Mouse (Mus musculus): ENCODE measurements around the gene Gcm2.

The Gcm2 gene

DNA sequence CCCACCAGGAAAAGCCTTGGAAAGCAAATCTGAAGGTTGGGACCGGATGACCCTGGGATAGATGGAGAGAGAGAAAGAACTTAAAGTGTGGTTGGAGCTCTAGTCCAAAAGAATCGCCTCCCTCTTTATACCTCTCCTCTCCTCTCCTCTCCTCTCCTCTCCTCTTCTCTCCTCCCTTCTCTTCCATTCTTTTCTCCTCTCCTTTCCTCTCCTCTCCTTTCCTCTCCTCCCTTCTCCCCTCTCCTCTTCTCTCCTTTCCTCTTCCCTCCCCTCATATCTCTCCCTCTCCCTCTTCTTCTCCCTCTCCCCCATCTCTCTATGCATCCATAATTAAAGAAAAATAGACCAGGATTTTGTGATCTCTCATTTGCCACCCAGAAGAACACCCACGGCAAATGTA is at the start of gene Gcm2:
Gcm2 (minus strand) TSS at position 101 of the 400 bp plus-strand sequence.
- no peak for ATAC-seq (ENCODE audit: insufficient number of reproducible peaks, low FRiP score, low TSS enrichment)

DNA sequence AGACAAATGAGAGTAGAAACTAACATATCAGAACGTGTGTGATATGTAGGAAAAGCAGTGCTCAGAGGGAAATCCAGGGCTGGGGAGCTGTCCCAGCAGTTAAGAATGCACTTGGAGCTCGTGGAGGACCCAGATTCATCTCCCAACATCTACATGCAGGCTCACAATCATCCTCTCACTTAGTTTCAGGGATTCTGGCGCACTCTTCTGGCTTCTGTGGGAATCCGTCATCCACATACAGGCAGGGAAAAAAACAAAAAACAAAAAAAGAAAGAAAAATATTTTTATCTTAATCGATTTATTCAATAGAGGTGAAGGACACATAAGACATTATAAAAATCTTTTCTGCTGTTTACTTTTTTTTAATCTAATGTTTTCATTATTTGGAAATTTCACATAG is 47.6 kb upstream of the Gcm2 start:
- no peak for ATAC-seq (ENCODE audit: insufficient number of reproducible peaks, low FRiP score, low TSS enrichment)

DNA sequence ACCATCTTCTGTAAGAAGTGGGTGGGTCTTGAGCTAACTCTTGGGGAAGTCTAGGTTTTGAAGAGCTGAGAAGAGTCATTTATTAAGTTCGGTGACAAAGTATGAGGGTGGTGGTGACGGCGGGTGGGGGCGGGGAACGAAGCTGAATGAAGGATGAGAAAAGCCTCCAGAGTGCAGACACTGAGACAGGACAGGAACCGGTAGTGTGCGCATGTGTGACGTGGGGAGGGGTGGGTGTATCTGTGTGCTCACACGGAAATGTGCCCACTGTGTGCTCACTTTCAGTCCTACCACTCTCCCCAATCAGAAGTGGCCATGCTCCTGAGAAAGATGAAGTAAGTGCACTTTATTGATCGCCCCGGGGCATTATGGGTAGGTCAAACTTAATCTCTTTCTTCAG is 42.3 kb upstream of the Gcm2 start:
- no peak for ATAC-seq (ENCODE audit: insufficient number of reproducible peaks, low FRiP score, low TSS enrichment)

DNA sequence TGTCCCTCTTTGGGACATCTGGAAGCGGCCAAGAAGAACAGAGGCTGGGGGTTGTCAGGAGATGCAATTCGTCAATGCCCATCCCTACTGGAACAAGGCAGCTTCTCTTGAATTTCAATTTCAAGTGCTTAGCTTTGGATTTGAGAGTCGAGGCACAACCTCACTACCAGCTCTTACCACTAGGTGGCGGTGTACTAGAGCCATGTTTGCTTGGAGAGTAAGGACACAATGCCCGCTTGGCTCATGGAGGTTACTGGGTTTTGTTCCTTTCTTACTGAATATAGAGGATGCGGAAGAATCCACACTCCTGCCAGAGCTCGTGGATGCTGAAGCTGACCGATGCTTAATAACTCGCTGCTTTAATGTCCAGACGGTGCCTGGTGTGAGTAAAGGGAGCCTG is 35.4 kb upstream of the Gcm2 start:
- peak; percentile 52; the same call in 1 of the 2 replicates for ATAC-seq (ENCODE audit: insufficient number of reproducible peaks, low FRiP score, low TSS enrichment)

DNA sequence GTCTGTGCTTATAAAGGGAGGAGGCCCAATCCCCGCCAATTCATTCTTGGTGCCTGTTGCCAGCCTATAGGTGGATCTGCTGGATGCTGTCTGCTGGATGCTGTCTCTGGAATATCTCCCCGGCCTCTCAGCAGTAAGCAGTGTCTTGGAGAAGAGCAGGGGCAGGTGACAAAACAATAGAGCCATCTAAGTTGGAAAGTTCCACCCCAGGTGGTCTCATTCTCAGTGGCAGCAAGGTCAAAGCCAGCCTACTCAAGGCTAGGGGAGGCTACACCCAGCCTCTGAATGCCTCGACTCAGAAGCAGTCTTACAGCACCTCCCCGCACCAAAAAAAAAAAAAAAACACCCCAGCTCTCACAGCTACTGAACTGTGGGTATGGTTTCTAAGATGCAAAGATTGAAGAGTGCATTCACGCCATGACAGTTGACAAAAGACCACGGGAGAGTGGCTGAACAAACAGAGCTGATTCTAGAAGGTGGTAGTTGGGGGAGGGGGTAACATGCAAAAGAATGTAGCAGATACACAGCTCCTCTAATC is 34.7 kb upstream of the Gcm2 start:
- ATAC-seq (ENCODE audit: insufficient number of reproducible peaks, low FRiP score, low TSS enrichment): no peak

DNA sequence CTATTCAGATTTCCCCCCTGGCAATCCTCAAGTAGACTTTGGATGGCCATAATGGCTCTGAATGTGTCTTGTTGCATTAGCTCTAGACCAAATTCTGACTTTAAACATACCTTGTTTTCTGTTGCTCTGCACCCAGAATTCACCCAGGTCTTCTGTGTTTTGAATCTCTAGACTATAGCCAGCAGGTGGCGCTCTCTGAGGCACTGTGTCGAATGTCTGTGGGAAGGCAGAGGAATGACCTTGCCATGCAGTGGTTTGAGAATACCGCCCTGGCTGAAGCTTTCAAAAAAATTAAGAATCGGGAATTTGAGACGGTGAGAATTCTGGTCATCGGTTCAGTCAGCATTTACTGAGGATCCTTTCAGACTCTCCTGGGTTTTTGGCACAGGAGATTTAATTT is 24.1 kb upstream of the Gcm2 start:
- ATAC-seq (ENCODE audit: insufficient number of reproducible peaks, low FRiP score, low TSS enrichment): 0 out of 2 replicates have a peak, but pooled peaks have one; percentile 36

DNA sequence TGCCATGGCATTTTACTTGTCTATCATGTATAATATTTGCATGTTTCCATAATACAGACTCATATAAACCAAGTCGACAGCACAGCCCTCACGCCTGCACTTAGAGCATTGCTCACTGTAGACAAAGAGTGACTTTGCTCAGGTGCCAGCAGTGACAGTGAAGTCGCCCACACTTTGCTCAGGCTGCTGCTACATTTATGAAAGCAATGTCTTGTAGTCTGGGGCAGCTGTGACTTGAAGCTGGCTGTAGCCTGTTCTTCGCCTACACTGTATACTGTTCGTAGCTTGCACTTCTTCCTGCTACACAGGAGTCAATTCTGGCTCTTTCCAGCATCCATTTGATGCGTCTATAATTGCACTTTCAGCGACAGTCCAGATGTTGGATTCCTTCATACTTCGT is 18.2 kb upstream of the Gcm2 start:
- no peak for ATAC-seq (ENCODE audit: insufficient number of reproducible peaks, low FRiP score, low TSS enrichment)

DNA sequence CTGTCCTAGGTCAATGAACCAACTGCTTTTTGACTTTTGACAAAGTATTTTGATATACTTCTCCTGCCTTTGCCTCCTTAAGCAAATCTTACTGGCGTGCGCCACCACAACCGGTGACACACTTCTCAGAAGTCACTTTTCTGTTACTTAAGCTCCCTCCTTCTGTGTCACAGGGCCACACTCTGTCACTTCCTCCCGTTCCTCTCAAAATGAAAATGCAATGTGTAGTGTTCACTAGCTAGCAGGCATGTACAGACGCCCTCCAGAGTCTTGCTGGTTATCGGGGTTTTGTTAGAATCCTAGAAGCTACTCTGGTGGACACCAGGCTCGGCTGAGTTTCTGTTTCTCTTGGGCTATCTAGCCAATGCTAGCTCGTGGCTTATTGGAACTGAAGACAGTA is 17.5 kb upstream of the Gcm2 start:
- no peak for ATAC-seq (ENCODE audit: insufficient number of reproducible peaks, low FRiP score, low TSS enrichment)

DNA sequence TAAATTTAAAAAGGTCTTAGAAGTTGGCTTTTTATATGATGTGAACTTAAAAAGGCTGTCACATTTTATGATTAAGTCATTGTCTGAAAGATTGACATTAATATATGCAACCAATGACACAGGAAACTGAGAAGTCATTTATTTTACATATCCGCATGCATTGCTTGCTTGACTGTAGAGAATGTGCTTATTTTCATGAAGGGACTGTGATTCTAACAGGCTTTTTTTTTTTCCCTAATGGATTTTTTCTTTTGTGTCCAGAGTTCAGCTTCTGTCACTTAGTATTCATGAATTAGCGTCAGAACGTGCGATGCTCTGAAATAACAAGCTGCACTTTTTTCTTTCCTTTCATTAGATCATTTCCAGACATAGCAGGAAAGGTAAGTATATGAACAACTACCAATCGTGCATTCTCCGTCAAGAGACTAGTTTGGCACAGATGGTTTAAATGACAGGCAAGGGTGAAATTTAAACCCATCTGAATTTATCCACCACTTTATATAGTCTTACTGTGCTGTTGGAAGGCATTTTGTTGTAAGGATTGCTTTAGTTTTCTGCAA is 12.9 kb upstream of the Gcm2 start:
- ATAC-seq (ENCODE audit: insufficient number of reproducible peaks, low FRiP score, low TSS enrichment): no peak

DNA sequence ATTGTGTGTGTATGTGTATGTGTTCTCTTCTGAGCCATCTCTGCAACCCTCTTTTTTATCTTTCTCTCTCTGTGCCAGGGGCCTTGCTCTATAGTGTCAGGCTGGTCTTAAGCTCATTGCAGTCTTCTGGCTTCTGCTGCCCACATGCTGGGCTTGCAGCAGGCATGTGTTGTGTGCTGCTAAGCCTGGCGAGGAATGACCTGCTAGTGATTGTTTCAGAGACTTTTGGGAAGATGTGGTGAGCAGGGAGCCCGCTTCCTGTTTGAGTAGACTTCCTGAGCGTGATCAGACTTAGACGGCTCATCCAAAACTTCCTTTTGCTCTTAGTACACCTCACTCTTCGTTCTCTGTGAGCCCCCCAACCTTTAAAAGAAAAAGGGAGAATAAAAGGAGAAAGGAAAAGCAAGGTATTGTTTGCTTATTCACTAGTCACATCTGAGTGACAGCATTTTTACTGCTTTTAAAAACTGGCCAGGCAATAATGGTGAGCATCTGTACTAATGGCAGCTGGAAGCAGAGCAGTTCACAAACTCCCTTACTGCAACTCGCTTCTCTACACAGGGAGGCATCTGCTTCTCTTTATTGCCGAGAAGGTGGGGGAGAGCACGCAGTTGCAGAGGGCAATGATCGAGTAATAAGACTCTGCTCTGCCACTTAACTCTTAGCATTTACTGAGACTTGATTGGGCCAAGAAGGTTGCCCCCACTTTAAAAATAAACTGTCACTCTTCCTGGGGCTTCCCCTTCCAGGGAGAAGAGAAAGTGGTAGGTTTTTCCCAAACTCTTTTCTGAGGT is 8.5 kb upstream of the Gcm2 start:
- no peak for ATAC-seq (ENCODE audit: insufficient number of reproducible peaks, low FRiP score, low TSS enrichment)

DNA sequence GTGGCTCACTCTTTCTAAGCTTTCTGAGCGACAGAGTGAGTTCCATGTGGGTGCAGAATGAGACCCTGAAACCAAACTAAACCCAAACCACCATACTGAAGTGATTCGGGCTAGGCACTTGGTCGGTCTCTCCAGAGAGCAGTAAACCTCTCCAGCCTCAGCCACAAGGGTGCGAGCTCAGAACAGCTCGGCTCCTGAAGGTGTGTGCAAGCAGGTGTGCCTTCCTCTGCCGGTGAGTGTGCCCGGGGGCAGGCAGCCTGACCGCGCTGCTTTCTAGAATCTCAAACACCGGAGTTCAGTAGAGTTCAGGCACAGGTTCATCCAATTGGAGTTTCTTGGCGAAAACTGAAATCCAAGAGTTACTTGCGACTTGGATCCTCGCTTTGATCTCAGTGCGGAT is 3.1 kb upstream of the Gcm2 start, which contains the start of gene Sycp2l:
Sycp2l (plus strand) TSS at position 368 of the 400 bp plus-strand sequence.
- ATAC-seq (ENCODE audit: insufficient number of reproducible peaks, low FRiP score, low TSS enrichment): no peak

DNA sequence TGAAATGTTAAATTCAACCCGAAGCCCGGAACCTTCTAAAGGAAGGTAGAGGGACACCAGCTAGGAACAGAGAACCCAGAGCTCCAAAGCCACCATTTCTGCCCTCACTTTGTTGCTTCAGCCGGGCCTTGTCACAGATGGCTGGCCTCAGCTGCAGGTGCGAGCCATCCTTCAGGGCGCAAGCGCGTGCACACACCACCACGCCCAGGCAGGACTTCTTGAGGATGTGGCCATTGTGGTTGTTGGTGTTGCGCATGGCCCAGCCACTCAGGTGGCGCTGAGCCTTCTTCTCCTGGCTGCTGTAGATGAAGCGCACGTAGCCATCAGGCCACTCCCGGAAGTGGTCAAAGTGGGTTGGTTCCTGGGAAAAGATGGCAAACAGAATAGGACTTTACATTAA is 5.3 kb downstream of the Gcm2 start:
- no peak for ATAC-seq (ENCODE audit: insufficient number of reproducible peaks, low FRiP score, low TSS enrichment)

DNA sequence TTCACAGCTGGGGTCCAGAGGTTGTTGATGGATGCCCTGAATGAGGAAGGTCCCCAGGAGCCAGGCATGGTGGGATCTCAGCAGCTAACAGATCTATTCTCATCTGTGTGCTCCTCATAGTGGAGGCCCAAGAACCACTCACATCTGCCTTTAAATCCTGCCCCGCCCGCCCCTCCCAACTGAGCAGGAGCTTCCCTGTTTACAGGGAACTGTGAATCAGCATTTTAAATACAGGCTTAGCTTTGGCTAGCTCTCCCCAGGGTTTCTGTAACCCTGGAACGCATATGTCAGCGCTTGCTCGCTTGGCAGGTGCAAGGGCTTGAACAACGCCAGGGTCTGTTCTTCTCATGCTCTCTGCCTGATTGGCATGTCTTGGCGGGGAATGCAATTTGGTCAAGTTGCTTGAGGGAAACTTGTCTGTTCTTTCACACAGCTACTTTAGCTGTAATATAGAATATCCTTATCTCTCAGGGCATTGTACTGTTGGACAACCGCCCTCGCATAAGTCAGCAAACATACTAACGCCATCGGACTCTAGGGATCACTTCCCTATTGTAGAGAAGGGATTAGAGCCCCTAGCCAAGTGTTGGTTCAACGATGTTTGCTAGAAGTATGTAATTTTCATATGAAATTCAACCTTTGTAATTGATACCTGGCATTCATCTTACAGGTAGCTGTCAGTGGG is 6.9 kb downstream of the Gcm2 start:
- no peak for ATAC-seq (ENCODE audit: insufficient number of reproducible peaks, low FRiP score, low TSS enrichment)

DNA sequence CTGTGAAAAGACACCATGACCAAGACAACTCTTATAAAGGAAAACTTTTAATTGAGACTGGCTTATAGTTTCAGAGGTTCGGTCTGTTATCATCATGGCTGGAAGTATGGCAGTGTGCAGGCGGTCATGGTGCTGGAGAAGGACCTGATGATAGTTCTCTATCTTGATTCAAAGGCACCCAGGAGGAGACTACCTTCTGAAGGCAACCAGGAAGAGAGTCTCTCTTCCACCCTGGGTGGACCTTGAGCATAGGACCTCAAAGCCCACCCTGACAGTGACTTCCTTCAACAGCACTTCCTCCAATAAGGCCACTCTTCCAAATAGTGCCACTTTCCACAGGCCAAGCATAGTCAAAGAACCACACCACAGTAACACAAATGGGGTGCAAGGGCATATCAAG is 10.8 kb downstream of the Gcm2 start:
- ATAC-seq (ENCODE audit: insufficient number of reproducible peaks, low FRiP score, low TSS enrichment): no peak

DNA sequence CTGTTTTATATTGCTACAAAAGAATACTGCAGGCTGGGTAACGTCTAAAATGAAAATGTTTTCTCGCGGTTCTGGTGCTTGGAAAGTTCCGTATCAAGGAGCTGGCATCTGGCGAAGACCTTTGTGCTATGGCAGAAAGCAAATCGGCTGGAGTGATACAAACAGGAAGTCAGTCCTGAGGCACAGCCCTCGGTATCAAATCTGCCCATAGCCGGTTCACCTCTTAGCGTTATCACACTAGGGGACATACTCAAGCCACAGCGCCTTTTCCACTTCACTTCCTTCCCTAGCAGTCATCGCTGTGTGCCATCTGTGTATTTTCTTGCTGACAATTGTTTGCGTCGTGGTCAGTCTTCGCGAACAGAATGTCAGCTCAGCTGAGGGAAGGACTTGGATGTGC is 12.5 kb downstream of the Gcm2 start:
- ATAC-seq (ENCODE audit: insufficient number of reproducible peaks, low FRiP score, low TSS enrichment): no peak

DNA sequence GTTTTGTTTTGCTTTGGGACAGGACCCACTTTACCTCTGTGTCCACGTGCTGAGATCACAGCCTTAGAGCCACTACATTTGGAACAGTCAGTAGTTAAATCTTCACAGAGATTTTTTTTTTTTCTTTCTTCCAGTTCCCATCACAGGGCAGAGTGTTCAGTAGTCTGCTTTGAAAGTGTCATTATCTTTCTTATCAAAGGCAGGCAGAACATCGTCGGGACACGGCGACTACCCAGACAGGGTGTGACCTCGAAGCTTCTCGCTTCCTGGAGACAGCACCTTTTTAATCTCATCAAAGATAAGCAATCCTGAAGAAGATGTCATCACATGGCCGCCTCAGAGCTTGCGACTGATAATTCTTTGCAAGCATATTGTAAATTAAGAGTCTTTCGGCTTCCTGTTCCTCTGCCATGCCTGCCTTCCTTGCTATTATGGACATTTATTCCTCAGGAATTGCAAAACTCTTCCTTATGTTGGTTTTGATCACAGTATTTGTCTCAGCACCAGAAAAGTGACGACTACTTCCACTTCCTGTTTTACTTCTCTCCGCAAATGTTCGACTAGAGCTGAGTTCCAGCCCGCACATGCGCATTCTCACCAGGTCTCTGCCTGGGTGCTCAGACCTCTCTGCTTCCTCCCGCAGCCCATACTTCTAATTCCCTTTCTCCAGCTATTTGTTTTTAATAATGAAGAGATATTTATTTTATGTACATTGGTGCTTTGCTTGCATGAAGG is 13.3 kb downstream of the Gcm2 start:
- no peak for ATAC-seq (ENCODE audit: insufficient number of reproducible peaks, low FRiP score, low TSS enrichment)

DNA sequence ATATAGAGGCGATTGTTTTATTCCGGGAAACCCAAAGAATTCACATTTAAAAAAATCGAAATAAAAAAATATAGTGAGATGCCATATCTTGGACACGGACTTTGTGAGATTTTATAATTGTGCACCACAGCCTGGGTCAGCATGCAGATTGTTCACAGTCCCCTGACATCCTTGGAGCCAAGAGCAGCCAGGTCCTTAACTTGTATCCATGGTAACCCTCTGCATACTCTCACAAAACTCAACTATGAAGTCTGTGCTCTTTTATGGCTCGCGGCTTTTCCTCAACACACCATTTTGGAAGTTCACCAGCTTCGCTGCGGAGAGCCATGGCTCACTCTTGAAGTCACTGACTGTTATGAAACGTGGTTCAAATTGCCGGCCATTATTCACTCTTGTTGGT is 16.7 kb downstream of the Gcm2 start:
- no peak for ATAC-seq (ENCODE audit: insufficient number of reproducible peaks, low FRiP score, low TSS enrichment)

DNA sequence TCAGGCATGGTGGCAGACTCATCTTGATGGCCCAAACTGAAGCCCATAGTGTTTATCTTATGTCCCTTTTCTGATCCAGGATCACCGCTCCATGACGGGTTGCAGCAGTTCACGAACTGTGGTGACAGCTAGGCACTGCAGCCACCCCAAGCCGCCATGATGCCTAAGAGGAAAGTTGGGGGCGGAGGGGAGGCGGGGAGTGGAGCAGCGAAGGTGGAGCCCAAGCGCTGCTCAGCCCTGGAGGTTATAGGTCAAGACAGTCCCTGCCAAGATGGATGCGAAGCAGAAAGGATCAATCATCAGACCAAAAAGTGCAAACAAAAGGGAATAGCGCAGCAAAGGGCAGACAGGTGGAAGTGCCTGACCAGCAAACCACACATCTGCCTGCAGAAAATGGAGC is 19.6 kb downstream of the Gcm2 start:
- no peak for ATAC-seq (ENCODE audit: insufficient number of reproducible peaks, low FRiP score, low TSS enrichment)

DNA sequence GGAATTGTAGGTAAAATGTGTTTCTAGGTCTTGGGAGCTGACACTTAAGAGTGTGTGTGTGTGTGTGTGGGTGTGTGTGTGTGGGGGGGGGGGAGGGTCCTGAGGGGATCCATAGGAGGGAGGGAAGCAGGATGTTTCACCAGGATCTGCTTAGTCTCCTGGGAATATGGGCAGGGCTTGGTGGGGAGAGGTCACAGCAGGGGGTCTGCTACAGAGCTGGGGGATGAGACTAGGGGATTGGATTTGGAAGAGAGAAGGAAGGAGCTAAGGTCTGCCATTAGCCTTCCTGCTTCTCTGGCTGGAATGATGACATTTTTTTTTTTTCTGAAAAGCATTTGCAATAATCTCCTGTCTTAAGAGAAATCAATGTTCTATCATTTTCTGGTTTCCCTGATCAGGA is 22.1 kb downstream of the Gcm2 start:
- no peak for ATAC-seq (ENCODE audit: insufficient number of reproducible peaks, low FRiP score, low TSS enrichment)

DNA sequence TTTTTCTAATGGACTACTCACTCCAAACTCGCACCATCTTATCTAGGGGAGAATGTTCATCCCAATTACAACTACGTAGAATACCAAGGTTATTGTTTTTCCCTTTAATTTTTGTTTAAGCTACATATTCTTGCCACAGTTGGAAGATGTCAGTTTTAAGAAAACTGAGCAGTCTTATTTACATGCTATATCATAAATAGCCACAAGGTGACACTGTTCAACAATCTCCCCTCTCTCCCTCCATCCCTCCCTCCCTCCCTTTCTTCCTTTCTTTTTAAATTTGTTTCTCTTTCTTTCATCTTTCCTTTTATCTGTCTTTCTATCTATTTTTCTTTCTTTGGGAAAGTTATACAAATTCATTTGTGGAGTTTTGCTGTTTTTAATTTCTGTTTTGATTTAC is 25.7 kb downstream of the Gcm2 start:
- no peak for ATAC-seq (ENCODE audit: insufficient number of reproducible peaks, low FRiP score, low TSS enrichment)

DNA sequence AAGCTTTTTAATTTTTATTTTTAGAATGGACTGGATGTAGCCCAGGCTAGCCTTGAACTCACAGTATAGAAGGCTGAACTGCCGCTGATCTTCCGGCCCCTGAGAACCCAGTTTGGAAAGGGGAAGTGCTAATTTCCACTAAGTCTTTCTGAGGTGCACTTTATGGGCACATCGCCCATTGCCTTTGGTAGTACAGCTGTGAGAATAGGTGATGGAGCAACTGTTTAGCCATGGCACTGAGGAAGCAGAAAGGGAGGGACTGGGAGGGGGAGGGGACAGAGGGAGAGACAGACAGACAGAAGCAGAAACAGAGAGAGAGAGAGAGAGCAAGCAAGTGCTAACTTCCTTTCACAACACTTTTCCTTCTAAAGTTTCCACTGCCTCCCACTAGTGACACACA is 26.3 kb downstream of the Gcm2 start:
- ATAC-seq (ENCODE audit: insufficient number of reproducible peaks, low FRiP score, low TSS enrichment): no peak

Measured in cerebellum, adult (tissue).